In the genomic region with DNA sequence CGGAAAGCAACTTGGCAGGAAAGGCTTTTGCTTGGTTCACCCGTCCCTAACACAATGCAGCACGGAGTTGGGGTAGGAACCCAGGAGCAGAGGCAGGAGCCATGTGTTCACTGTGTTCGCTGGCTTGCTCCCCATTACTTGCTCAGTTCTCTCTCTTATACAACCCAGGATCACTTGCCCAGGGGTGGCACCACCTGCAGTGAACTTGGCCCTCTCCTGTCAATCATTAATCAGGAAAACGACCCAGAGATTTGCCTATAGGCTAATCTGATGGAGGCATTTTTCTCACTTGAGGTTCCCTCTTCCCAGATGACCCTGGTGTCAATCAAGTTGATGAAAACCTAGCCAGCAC, we compare ENCODE assay signal across 17 mouse cellular contexts.
DNase-seq lines count a peak whose midpoint lies in the region; ATAC-seq and TF ChIP-seq lines count a peak whose summit lies in the region.
"Had no signal": no experiment of that assay in that cellular context is flagged by ENCODE, and none has a peak within 500 bp of the region (broad histone marks: within the 10 kb centered on the region; RNA-seq: fewer than 3 reads in every experiment).

No protein-coding gene starts in this region.

- no peaks in the 10 kb centered on the region for H3K79me2 ChIP-seq in liver, adult 2 months (ENCODE audit: control insufficient read depth, insufficient read depth, low read length)

- H3K36me3 ChIP-seq in liver, adult 2 months (ENCODE audit: control insufficient read depth, insufficient read depth, low read length): no peaks in the 10 kb centered on the region
- no peaks in the 10 kb centered on the region for H3K36me3 ChIP-seq in stomach, embryonic 16.5 days (ENCODE audit: control insufficient read depth, insufficient read depth, low read length)
- H3K36me3 ChIP-seq: embryonic facial prominence, embryonic 13.5 days; forebrain, embryonic 12.5 days; midbrain, embryonic 12.5 days had no signal

- peaks cover 2% of the 10 kb centered on the region; the same call in 1 of the 2 replicates for H3K4me1 ChIP-seq in liver, adult 2 months (ENCODE audit: control insufficient read depth, insufficient read depth, low read length)
- H3K4me1 ChIP-seq in stomach, embryonic 16.5 days (ENCODE audit: control insufficient read depth, insufficient read depth, low read length): peaks cover 12% of the 10 kb centered on the region; the same call in 1 of the 2 replicates

- TF ChIP-seq POLR2A in liver, adult 2 months (IDR thresholded peaks at IDR 0.05; ENCODE audit: extremely low read depth, insufficient read depth, low read length): no peak

- H3K4me2 ChIP-seq in stomach, embryonic 16.5 days (ENCODE audit: low read depth, low read length): no peak overlapping the region
- H3K4me2 ChIP-seq: embryonic facial prominence, embryonic 13.5 days; forebrain, embryonic 12.5 days; midbrain, embryonic 12.5 days had no signal

- no peaks in the 10 kb centered on the region for H3K9me3 ChIP-seq in stomach, embryonic 16.5 days (replicated peaks; ENCODE audit: control insufficient read depth, low read length)
- H3K9me3 ChIP-seq: embryonic facial prominence, embryonic 13.5 days; forebrain, embryonic 12.5 days; midbrain, embryonic 12.5 days had no signal

- peak overlapping the region; percentile 79 for H3K27ac ChIP-seq in liver, adult 2 months (replicated peaks; ENCODE audit: insufficient read depth, low read depth, low read length)
- no peak overlapping the region for H3K27ac ChIP-seq in stomach, embryonic 16.5 days (ENCODE audit: low read length)
- H3K27ac ChIP-seq: embryonic facial prominence, embryonic 13.5 days; forebrain, embryonic 12.5 days; midbrain, embryonic 12.5 days had no signal

- no peaks in the 10 kb centered on the region for H3K27me3 ChIP-seq in liver, adult 2 months (ENCODE audit: control insufficient read depth, insufficient read depth, low read length)
- H3K27me3 ChIP-seq in stomach, embryonic 16.5 days (ENCODE audit: control insufficient read depth, insufficient read depth, low read length): no peaks in the 10 kb centered on the region
- H3K27me3 ChIP-seq: embryonic facial prominence, embryonic 13.5 days; forebrain, embryonic 12.5 days had no signal

- peak overlapping the region; percentile 67 for H3K9ac ChIP-seq in liver, adult 2 months (ENCODE audit: low read depth, low read length)
- no peak overlapping the region for H3K9ac ChIP-seq in stomach, embryonic 16.5 days (ENCODE audit: low read length)
- H3K9ac ChIP-seq: embryonic facial prominence, embryonic 13.5 days; forebrain, embryonic 12.5 days; midbrain, embryonic 12.5 days had no signal

- ATAC-seq in stomach, embryonic 16.5 days (ENCODE audit: insufficient read depth, low FRiP score): peak; percentile 52; the same call in 1 of the 2 replicates

- no peak for TF ChIP-seq CTCF in liver, adult 2 months (IDR thresholded peaks at IDR 0.05; ENCODE audit: low read depth, low read length)

- WGBS in liver, adult 2 months: 31% methylated on average over 5 of the region's 5 CpGs
- 27% methylated on average over 5 of the region's 5 CpGs for WGBS in large intestine, adult 2 months
- WGBS in stomach, embryonic 16.5 days: 66% methylated on average over 5 of the region's 5 CpGs

- H3K4me3 ChIP-seq in liver, adult 2 months (ENCODE audit: insufficient read depth, low read depth, low read length): peak overlapping the region; percentile 57
- no peak overlapping the region for H3K4me3 ChIP-seq in stomach, embryonic 16.5 days (replicated peaks; ENCODE audit: low read length)
- H3K4me3 ChIP-seq: embryonic facial prominence, embryonic 13.5 days; forebrain, embryonic 12.5 days; midbrain, embryonic 12.5 days; myocyte had no signal

- DNase-seq in liver, adult 2 months (ENCODE audit: extremely low read depth, low read depth, low spot score): peak; percentile 91
- no peak for DNase-seq in liver
- peak; percentile 64 to 72 for DNase-seq in kidney, adult 8-10 months
- DNase-seq in large intestine, adult 2 months (ENCODE audit: low read depth, low spot score): peak; percentile 94
- DNase-seq in neural tube, embryonic 10.5 days (ENCODE audit: extremely low spot score, low spot score): no peak
- DNase-seq in adrenal gland, postnatal 4 days (ENCODE audit: low spot score in 2 of 2): no peak
- DNase-seq in cerebellum, postnatal 25 days: no peak
- DNase-seq: adrenal gland, adult 8-10 months; cerebellum, postnatal 36 days; heart, postnatal 36 days; layer of hippocampus, postnatal 36 days; lung, postnatal 14 days had no signal

Comparison
In these comparisons a context has a peak if more than half of its experiments do, and no peak if none do; other contexts are left out.
1. DNase-seq: peak in liver, adult 2 months (single experiment), kidney, adult 8-10 months (2 of 2) and large intestine, adult 2 months (single experiment); none in liver (single experiment), neural tube, embryonic 10.5 days (single experiment), adrenal gland, postnatal 4 days (0 of 2) and cerebellum, postnatal 25 days (0 of 2).